Mouse (Mus musculus) midbrain, embryonic 11.5 days (tissue): ENCODE measurements at regions not wholly inside any gene's neighbourhood (a gene's known extent, or its start where the extent isn't known, plus 50 kb on each side); places are given as distances from the start of the nearest gene placed in this dataset.
A peak's percentile ranks its signal among the peaks of the same experiment; 100 is the strongest.

Source experiments
- ATAC-seq: fragments of 200-750 bp; cut with Nextera tagmentation; 2 replicates; pipeline ENCODE4 v1.8.0; 2017; ENCODE audit warnings: moderate TSS enrichment, moderate library complexity; ENCODE audit not compliant: low FRiP score
- DNase-seq: peaks from one replicate; pipeline ENCODE4 v3.0.0; 2015; ENCODE audit warnings: low spot score; ENCODE audit errors: missing footprints
- H3K27ac ChIP-seq: fragments of 300-500 bp; sonication (generic); 2 replicates; pipeline ENCODE4 v1.5.1; 2014; ENCODE audit warnings: low read depth, low read length
- H3K27me3 ChIP-seq: fragments of 300-500 bp; sonication (generic); 2 replicates; pipeline ENCODE4 v1.6.1; 2014; ENCODE audit warnings: mild to moderate bottlenecking, low read length, moderate library complexity, mixed read lengths; ENCODE audit not compliant: control insufficient read depth, insufficient read depth
- H3K36me3 ChIP-seq: fragments of 300-500 bp; sonication (generic); 2 replicates; pipeline ENCODE4 v1.6.1; 2014; ENCODE audit warnings: mild to moderate bottlenecking, low read length, moderate library complexity, mixed read lengths; ENCODE audit not compliant: control insufficient read depth, insufficient read depth
- H3K4me1 ChIP-seq: fragments of 300-500 bp; sonication (generic); 2 replicates; pipeline ENCODE4 v1.6.1; 2014; ENCODE audit warnings: low read length; ENCODE audit not compliant: control insufficient read depth, insufficient read depth
- H3K4me2 ChIP-seq: fragments of 300-500 bp; sonication (generic); 2 replicates; pipeline ENCODE4 v1.6.1; 2014; ENCODE audit warnings: mild to moderate bottlenecking, moderate library complexity
- H3K4me3 ChIP-seq: fragments of 300-500 bp; sonication (generic); 2 replicates; pipeline ENCODE4 v1.5.1; 2014; ENCODE audit warnings: low read depth, low read length
- H3K9ac ChIP-seq: fragments of 300-500 bp; sonication (generic); 2 replicates; pipeline ENCODE4 v1.6.1; 2014; ENCODE audit warnings: low read length
- H3K9me3 ChIP-seq: fragments of 300-500 bp; sonication (generic); 2 replicates; pipeline ENCODE4 v1.6.1; 2016; ENCODE audit warnings: low read length; ENCODE audit not compliant: control insufficient read depth
- WGBS: fragments of 180-500 bp; shearing (Covaris S2); extraction: QIAGEN DNeasy Blood & Tissue Kit; methylation state at CpG from one replicate; pipeline ENCODE4 v1.1.7; 2014; 5-methylcytosine and 5-hydroxymethylcytosine counted together

DNA sequence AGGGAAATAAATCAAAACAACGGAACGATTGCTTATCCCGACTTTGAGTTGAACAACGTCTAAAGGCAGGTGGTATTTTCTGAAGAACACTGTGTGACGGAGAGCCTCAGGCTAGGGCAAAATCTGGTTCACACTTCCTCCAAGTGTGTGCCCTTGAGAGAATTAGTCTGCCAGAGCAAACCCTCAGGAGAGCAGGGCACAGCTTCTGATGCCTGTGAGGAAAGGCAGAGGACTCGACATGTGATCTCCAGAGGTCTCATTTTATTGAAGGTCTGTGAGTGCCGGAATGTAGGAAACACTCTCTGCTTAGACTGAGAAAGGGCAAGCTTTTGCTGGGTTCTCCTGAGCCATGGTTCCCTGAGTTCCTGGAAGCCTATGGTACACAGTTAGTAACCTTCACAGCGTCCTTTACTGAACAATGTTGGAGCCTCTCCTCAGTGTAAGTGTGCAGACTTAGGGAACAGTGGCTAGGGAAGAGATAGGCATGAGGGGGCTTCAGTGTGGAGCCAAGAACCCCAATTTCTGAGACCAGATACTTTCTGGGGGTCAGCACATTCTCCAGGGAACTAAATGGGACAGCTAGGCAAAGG, 77.1 kb downstream of the Cd24a start:
- no peaks in the 10 kb centered on the region for H3K9me3 ChIP-seq
- no peak overlapping the region for H3K9ac ChIP-seq
- WGBS = 78% methylated on average over 8 of the region's 8 CpGs
- no peak overlapping the region for H3K27ac ChIP-seq
- H3K27me3 ChIP-seq = no peaks in the 10 kb centered on the region
- H3K4me1 ChIP-seq = no peaks in the 10 kb centered on the region
- ATAC-seq = no peak
- H3K4me2 ChIP-seq = no peak overlapping the region
- H3K36me3 ChIP-seq = no peaks in the 10 kb centered on the region
- no peak overlapping the region for H3K4me3 ChIP-seq
- no peak for DNase-seq

DNA sequence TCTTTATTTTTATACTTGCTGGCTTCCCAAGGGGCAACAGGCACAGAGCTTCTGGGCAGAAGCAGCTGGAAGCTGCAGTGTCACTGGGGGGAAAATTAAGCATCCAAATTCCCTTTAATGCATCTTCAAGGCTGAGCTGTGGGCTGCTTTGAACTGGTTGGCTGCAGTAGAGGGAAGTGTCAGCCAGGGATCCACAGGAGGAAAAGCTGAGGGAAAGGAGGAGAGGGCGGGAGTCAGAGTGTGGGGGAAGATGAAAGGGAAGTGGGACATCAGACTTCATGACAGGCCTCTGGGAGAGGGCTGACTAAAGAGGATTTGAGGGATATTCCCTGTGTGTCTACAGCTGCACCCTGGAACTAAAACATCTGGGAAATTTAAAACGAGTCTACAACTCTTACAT, 77.6 kb downstream of the Cd24a start:
- Histone ChIP-seq H3K27ac (no peak overlapping the region), H3K4me1 (no peaks in the 10 kb centered on the region), H3K9ac (no peak overlapping the region), H3K4me3 (no peak overlapping the region), H3K9me3 (no peaks in the 10 kb centered on the region), H3K27me3 (no peaks in the 10 kb centered on the region), H3K4me2 (no peak overlapping the region), H3K36me3 (no peaks in the 10 kb centered on the region)
- ATAC-seq (no peak), DNase-seq (no peak)
- 50% methylated on average over 2 of the region's 2 CpGs for WGBS

DNA sequence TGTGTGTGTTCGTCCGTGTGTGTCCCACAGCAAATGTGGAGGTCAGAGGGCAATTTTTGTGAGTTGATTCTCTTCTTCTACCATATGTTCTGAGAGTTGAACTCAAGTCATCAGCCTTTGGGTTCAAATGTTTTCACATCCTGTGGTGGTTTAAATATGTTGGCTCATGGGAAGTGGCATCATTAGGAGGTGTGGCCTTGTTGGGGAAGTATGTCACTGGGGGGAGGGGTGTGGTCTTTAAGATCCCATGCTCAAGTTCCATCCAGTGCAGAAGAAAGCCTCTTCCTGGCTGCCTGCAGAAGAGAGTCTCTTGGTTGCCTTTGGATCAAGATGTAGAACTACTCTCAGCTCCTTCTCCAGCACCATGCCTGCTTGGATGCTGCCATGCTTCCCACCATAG, 78.1 kb downstream of the Cd24a start:
- Histone ChIP-seq H3K36me3 (no peaks in the 10 kb centered on the region), H3K4me1 (no peaks in the 10 kb centered on the region), H3K4me2 (no peak overlapping the region), H3K9ac (no peak overlapping the region), H3K4me3 (no peak overlapping the region), H3K9me3 (no peaks in the 10 kb centered on the region), H3K27me3 (no peaks in the 10 kb centered on the region), H3K27ac (no peak overlapping the region)
- ATAC-seq (no peak), DNase-seq (no peak)
- WGBS = 92% methylated on average over 2 of the region's 2 CpGs

DNA sequence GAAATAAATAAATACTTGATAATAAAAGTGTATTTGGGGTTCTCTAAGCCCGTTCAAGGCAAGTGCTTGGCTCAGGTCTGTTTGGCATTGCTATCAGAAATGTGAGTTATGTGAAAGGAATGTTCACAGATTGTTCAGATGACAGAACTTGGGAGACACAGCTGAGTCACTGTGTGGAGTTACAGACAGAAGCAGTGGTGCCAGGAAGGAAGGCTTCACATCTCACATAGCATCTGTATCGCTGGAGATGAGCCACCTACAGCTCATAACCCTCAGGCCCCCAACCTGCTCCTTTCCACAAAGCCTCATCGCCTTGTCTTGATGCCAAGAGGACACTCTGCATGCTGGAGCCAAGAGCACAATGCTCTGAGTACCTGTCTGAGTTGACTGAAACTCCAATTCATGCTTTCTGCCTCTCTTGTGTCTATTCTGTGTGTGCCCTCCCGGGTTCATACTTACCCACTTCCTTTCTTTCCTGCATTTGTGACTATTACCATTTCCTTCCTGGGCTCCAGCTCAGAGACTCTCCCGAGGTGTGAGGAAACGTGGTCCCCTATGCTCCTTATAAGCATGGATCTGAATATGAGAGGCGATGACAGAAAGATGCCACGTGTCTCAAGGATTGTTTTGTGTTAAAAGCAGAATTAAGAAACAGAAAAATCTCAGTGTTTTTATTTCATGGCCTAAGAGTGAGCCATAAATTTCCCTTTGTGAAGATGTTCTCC, 79.6 kb downstream of the Cd24a start:
- ATAC-seq = no peak
- no peaks in the 10 kb centered on the region for H3K4me1 ChIP-seq
- WGBS = 90% methylated on average over 8 of the region's 8 CpGs

DNA sequence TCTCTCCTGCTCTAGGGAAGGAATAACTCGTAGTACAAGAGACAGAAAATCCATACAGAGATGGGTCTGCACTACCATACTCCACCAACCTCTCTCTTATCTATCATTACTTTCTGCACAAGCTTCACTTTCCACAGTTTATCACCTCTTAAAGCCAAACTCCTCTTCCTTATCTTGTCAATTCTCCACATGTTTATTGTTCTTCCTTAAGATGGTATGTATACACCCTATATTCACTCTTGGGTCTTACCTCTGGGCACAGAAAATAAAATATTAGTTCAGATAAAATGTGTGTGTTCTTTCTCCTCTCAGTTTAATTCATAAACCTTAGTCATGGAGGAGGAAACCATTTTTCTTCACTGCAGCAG, 80.1 kb downstream of the Cd24a start:
- ATAC-seq (no peak), DNase-seq (no peak)
- Histone ChIP-seq H3K4me2 (no peak overlapping the region), H3K4me1 (no peaks in the 10 kb centered on the region), H3K27ac (no peak overlapping the region), H3K9me3 (no peaks in the 10 kb centered on the region), H3K4me3 (no peak overlapping the region), H3K36me3 (no peaks in the 10 kb centered on the region), H3K9ac (no peak overlapping the region), H3K27me3 (no peaks in the 10 kb centered on the region)
- 85% methylated on average over 1 of the region's 1 CpGs for WGBS

More for the DNA sequence above, 79.6 kb downstream of the Cd24a start:
- Histone ChIP-seq H3K27me3 (no peaks in the 10 kb centered on the region), H3K4me3 (no peak overlapping the region), H3K27ac (no peak overlapping the region), H3K36me3 (no peaks in the 10 kb centered on the region), H3K4me2 (no peak overlapping the region), H3K9ac (no peak overlapping the region), H3K9me3 (no peaks in the 10 kb centered on the region)
- DNase-seq = no peak

DNA sequence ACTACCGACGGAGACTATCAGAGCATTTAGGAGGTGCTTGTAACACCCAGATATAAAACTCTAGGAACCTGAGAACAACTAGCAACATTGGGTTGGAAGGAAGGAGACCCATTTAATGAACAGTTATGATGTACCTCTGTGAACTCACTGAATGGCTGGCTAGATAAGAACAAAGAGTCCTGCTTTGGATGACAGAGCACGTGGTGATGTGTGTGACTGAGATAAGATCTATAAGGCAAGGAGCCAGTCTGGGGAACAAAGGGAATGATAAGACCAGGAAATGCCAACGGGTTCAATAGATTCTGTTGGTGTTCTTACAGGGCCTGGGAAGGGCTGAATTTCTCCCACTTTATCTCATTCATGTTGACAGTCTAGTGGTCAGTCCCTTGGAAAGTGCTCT, 86.8 kb downstream of the Cd24a start:
- 76% methylated on average over 4 of the region's 4 CpGs for WGBS
- DNase-seq = no peak

DNA sequence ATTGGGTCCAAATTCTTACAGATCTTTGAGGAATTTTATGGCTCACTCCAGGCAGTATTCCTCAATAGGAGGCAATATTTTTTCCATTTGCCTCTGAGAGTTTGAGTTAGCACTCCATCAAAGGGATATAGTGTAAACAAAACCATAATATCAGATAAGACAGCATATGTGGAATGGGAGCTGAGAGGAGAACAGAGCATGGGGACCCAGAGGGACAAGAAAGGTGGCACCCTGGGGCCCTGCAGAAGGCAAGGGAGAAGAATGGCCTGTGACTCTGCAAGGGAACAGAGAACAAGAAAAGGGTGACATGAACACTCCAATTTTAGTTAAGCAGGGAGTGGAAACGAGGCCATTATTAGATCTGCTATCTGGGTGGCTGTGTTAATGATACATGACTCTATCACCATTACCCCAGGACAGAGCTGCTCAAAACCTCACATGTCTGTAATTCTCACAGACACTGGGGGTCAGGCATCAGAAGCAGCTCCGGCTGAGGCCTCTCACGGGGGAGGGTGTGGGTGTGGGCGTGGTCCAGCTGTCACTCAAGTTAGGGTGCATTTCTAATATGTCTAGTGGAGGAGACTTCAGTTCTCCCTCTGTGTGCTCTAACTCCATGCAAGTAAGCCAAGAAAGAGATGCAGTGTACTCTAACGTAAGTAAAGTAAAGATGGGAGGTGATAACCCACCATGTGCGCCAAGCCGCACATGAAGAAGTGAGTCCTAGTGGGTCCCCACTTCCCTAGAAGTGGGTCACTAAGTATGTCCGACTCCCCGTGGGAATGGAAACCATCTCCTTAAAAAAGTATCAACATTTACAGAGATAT, 88.4 kb downstream of the Cd24a start:
- no peaks in the 10 kb centered on the region for H3K9me3 ChIP-seq
- no peak for ATAC-seq
- DNase-seq = no peak
- no peak overlapping the region for H3K4me2 ChIP-seq
- H3K27me3 ChIP-seq = no peaks in the 10 kb centered on the region
- WGBS = 73% methylated on average over 9 of the region's 9 CpGs
- H3K9ac ChIP-seq = no peak overlapping the region
- no peak overlapping the region for H3K27ac ChIP-seq
- no peaks in the 10 kb centered on the region for H3K36me3 ChIP-seq
- no peak overlapping the region for H3K4me3 ChIP-seq
- H3K4me1 ChIP-seq = no peaks in the 10 kb centered on the region

More for the DNA sequence above, 86.8 kb downstream of the Cd24a start:
- ATAC-seq = no peak
- H3K4me2 ChIP-seq = no peak overlapping the region
- no peaks in the 10 kb centered on the region for H3K36me3 ChIP-seq
- H3K9me3 ChIP-seq = no peaks in the 10 kb centered on the region
- no peak overlapping the region for H3K9ac ChIP-seq
- H3K27ac ChIP-seq = no peak overlapping the region
- H3K4me3 ChIP-seq = no peak overlapping the region
- H3K4me1 ChIP-seq = no peaks in the 10 kb centered on the region
- no peaks in the 10 kb centered on the region for H3K27me3 ChIP-seq

DNA sequence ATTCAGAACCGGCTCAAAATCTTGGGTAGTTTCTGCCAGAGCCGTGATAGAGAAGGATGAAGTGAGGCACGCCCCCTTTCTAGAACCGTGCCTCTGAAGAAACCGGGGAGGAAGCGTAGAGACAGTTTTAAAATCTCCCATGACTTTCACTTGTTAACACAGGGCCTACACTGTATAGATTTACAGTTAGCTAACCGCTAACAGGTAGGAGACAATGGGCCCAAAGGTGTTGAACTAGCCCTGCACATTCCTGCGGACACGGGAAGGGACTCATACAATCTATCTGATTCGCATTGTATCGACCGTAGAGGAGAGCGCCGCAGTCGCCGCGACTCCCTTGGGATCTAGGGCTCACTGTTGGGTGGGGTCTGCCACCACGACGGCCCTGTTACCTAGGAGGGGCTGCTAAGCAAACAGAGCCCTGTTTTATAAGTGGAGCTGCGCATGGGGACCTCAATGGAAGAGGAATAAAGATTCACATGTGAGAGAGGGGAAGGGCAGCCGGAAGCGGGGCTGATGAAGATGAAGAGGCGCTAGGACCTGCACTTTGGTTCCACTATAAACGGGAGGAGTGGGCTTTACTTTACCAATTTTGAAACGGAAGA, 89.1 kb downstream of the Cd24a start:
- 59% methylated on average over 25 of the region's 25 CpGs for WGBS
- ATAC-seq (no peak), DNase-seq (no peak)
- H3K27ac ChIP-seq = no peak overlapping the region
- no peak overlapping the region for H3K4me3 ChIP-seq
- no peaks in the 10 kb centered on the region for H3K27me3 ChIP-seq
- no peak overlapping the region for H3K9ac ChIP-seq
- H3K4me2 ChIP-seq = peak overlapping the region; percentile 22; the same call in 1 of the 2 replicates
- no peaks in the 10 kb centered on the region for H3K36me3 ChIP-seq
- H3K9me3 ChIP-seq = no peaks in the 10 kb centered on the region
- H3K4me1 ChIP-seq = no peaks in the 10 kb centered on the region

DNA sequence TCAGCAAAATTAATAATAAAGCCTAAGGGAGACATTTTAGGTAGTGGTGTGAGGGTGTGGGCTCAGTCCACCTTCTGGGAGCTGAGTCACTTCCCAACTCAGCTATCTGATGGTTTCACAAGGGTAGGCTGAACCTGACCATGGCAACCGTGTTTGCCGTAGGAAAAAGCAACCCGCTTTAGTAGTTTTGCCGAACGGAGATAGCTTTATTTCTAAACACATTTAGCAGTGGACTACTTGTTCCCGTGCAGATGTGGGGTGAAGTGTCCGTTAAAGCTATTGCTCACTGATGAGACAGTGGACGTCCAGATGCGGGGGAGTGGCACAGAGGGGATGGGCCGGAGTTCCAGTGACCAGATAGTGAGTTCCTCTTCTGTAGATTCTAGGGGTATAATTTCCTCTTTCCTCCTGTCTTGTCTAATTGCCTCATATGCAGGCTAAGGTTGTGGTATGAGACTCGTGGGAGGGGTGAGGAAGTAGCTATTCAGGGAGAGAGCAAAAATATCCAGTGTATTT, 89.7 kb downstream of the Cd24a start:
- Histone ChIP-seq H3K4me2 (no peak overlapping the region), H3K4me3 (no peak overlapping the region), H3K36me3 (no peaks in the 10 kb centered on the region), H3K9ac (no peak overlapping the region), H3K27ac (no peak overlapping the region), H3K27me3 (no peaks in the 10 kb centered on the region), H3K9me3 (no peaks in the 10 kb centered on the region), H3K4me1 (no peaks in the 10 kb centered on the region)
- DNase-seq = no peak
- 80% methylated on average over 11 of the region's 11 CpGs for WGBS
- no peak for ATAC-seq
